Mouse (Mus musculus) ES-Bruce4 (cell line): ENCODE measurements around the gene Stum. TPM values are rescaled to one million over a fixed set of nuclear protein-coding genes. Genes with fewer than 3 reads are reported as not detected.
"Not testable (repeated sequence)": the region's sequence is repeated elsewhere in the genome, so short reads cannot be mapped to it uniquely, and the experiment has no call there.

Experiments
- H3K27ac ChIP-seq: 2 replicates; pipeline ENCODE4 v1.5.1; 2012; ENCODE audit warnings: low read length, inconsistent platforms; ENCODE audit not compliant: insufficient read depth
- H3K27me3 ChIP-seq: 2 replicates; pipeline ENCODE4 v1.6.1; 2012; ENCODE audit warnings: mild to moderate bottlenecking, low read length, inconsistent platforms; ENCODE audit not compliant: control insufficient read depth, poor library complexity, insufficient read depth, severe bottlenecking
- H3K36me3 ChIP-seq: 2 replicates; pipeline ENCODE4 v1.6.1; 2012; ENCODE audit warnings: inconsistent platforms, mild to moderate bottlenecking, low read length, moderate library complexity; ENCODE audit not compliant: control insufficient read depth, poor library complexity, insufficient read depth, severe bottlenecking
- H3K4me1 ChIP-seq: one replicate; pipeline ENCODE4 v1.8.1; 2011; ENCODE audit warnings: low read length; ENCODE audit not compliant: control insufficient read depth, insufficient read depth
- H3K4me3 ChIP-seq: 2 replicates; pipeline ENCODE4 v1.5.1; 2011; ENCODE audit warnings: low read depth, mild to moderate bottlenecking, low read length
- H3K9ac ChIP-seq: 2 replicates; pipeline ENCODE4 v1.6.1; 2012; ENCODE audit warnings: low read depth, mild to moderate bottlenecking, inconsistent platforms; ENCODE audit not compliant: poor library complexity, severe bottlenecking
- H3K9me3 ChIP-seq: replicated peaks from 2 replicates; pipeline ENCODE4 v1.6.1; 2012; ENCODE audit warnings: mild to moderate bottlenecking, low read length, inconsistent platforms; ENCODE audit not compliant: control insufficient read depth, poor library complexity, insufficient read depth, severe bottlenecking
- CTCF ChIP-seq: IDR thresholded peaks from one replicate; pipeline ENCODE4 v1.8.1; 2011; ENCODE audit warnings: low read depth, low read length
- EP300 ChIP-seq: IDR thresholded peaks from 2 replicates; pipeline ENCODE4 v1.6.1; 2011; ENCODE audit warnings: low read depth, low read length; ENCODE audit not compliant: insufficient read depth
- POLR2A ChIP-seq: IDR thresholded peaks from one replicate; pipeline ENCODE4 v1.8.1; 2011; ENCODE audit warnings: low read length; ENCODE audit not compliant: insufficient read depth
- polyA plus RNA-seq: library from polyadenylated mRNA; stranded (reverse); fragments of >200 nt; gene quantifications from 2 replicates; pipeline ENCODE4 v1.2.4, GENCODE M21; 2011; ENCODE audit warnings: low read depth; ENCODE audit not compliant: missing spikeins, insufficient read depth, insufficient read length

Gene Stum
- polyA plus RNA-seq, 1 experiment, result 0.36 TPM

- no peaks in the 10 kb centered on the region for H3K36me3 ChIP-seq
- no peak overlapping the region for H3K27ac ChIP-seq
- H3K9ac ChIP-seq, result no peak overlapping the region
- no peak overlapping the region for H3K4me3 ChIP-seq
- no peak for TF ChIP-seq CTCF
- TF ChIP-seq POLR2A, result no peak
- TF ChIP-seq EP300, result no peak
- H3K9me3 ChIP-seq, result no peaks in the 10 kb centered on the region
- no peaks in the 10 kb centered on the region for H3K27me3 ChIP-seq
- no peaks in the 10 kb centered on the region for H3K4me1 ChIP-seq
Measured at GRCm38 (mm10) chr1:180523320-180523719, 40.0 kb upstream of the Stum start.

- no peaks in the 10 kb centered on the region for H3K9me3 ChIP-seq
- no peaks in the 10 kb centered on the region for H3K4me1 ChIP-seq
- no peaks in the 10 kb centered on the region for H3K27me3 ChIP-seq
- no peak overlapping the region for H3K9ac ChIP-seq
- H3K27ac ChIP-seq, result no peak overlapping the region
- no peaks in the 10 kb centered on the region for H3K36me3 ChIP-seq
- H3K4me3 ChIP-seq, result no peak overlapping the region
- TF ChIP-seq EP300 (no peak), CTCF (no peak), POLR2A (no peak)
Measured at GRCm38 (mm10) chr1:180520190-180520589, 36.9 kb upstream of the Stum start.

GRCm38 (mm10) chr1:180519520-180519919 lies 36.2 kb upstream of the Stum start:
- no peak for TF ChIP-seq EP300
- no peak for TF ChIP-seq POLR2A
- TF ChIP-seq CTCF, result no peak
- Histone ChIP-seq H3K27me3 (no peaks in the 10 kb centered on the region), H3K36me3 (no peaks in the 10 kb centered on the region), H3K27ac (no peak overlapping the region), H3K9me3 (no peaks in the 10 kb centered on the region), H3K9ac (no peak overlapping the region), H3K4me3 (no peak overlapping the region), H3K4me1 (no peaks in the 10 kb centered on the region)

- H3K4me3 ChIP-seq, H3K9ac ChIP-seq, H3K36me3 ChIP-seq, H3K27ac ChIP-seq, H3K4me1 ChIP-seq, H3K27me3 ChIP-seq, H3K9me3 ChIP-seq: not testable (repeated sequence)
Measured at GRCm38 (mm10) chr1:180518899-180519298, 35.6 kb upstream of the Stum start.

GRCm38 (mm10) chr1:180518412-180518811 lies 35.1 kb upstream of the Stum start:
- H3K36me3 ChIP-seq, result no peaks in the 10 kb centered on the region
- no peak overlapping the region for H3K4me3 ChIP-seq
- H3K9me3 ChIP-seq, result no peaks in the 10 kb centered on the region
- H3K27ac ChIP-seq, result no peak overlapping the region
- TF ChIP-seq CTCF, result no peak
- H3K27me3 ChIP-seq, result no peaks in the 10 kb centered on the region
- H3K4me1 ChIP-seq, result no peaks in the 10 kb centered on the region
- no peak overlapping the region for H3K9ac ChIP-seq

- H3K27ac ChIP-seq, result no peak overlapping the region
- H3K4me1 ChIP-seq, result no peaks in the 10 kb centered on the region
- no peak for TF ChIP-seq CTCF
- TF ChIP-seq EP300, result no peak
- no peak for TF ChIP-seq POLR2A
- no peak overlapping the region for H3K9ac ChIP-seq
- no peaks in the 10 kb centered on the region for H3K27me3 ChIP-seq
- no peaks in the 10 kb centered on the region for H3K36me3 ChIP-seq
- H3K4me3 ChIP-seq, result no peak overlapping the region
- no peaks in the 10 kb centered on the region for H3K9me3 ChIP-seq
Measured at GRCm38 (mm10) chr1:180517390-180518054, 34.2 kb upstream of the Stum start.
